Mouse (Mus musculus) retina, embryonic 14.5 days (tissue): ENCODE results near the gene Por.

Experiments used
- DNase-seq: peaks from one replicate; pipeline ENCODE4 v3.0.0-alpha.2; 2015; ENCODE audit warnings: low spot score

Por gene

DNA sequence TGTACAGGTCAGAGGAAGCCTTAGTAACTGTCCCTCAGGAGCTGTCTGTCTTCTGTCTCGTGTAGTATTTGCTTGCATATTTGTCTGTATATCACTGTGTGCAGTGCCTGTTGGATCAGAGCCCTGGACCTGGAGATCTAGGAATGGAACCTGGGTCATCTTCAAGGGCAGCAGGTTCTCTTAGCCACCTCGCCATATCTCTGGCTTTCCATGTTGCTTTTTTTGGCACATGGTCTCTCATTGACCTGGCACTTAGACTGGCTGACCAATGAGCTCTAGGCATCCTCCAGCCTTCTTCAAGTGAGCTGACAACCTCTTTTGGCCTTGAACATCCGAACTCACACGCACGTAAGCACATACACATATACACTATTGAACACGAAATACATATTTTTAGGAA lies 32.4 kb downstream of the Por start:
- no peak for DNase-seq

DNA sequence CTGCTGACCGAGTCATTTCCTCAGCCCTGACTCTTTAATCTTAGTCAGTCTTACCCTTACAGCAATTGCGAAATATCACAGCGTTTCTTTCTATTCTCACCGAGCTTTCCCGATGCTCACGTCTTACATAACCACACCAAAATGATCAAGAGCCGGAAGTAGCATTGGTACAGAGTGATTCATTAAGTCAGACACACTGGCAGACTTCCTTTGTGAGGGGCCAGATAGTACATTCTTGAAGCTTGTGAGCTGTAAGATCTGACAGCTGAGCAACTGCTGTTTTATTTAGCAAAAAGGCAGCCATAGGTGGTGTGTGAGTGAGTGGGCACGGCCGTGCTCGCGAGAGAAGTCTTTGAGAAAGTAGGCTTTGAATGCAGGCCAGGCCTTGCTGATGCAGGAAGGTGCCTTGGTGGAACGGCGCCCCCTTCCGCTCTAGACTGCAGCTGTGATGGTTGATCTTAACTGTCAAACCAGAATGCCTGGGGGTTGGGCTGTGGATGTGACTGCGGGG lies 32.9 kb downstream of the Por start:
- no peak for DNase-seq

- DNase-seq: no peak
Measured at GRCm38 (mm10) chr5:135703431-135703830, 33.6 kb downstream of the Por start.

- DNase-seq: no peak
Measured at GRCm38 (mm10) chr5:135705383-135705782, 35.5 kb downstream of the Por start.

GRCm38 (mm10) chr5:135707039-135707438 lies 37.2 kb downstream of the Por start:
- no peak for DNase-seq

DNA sequence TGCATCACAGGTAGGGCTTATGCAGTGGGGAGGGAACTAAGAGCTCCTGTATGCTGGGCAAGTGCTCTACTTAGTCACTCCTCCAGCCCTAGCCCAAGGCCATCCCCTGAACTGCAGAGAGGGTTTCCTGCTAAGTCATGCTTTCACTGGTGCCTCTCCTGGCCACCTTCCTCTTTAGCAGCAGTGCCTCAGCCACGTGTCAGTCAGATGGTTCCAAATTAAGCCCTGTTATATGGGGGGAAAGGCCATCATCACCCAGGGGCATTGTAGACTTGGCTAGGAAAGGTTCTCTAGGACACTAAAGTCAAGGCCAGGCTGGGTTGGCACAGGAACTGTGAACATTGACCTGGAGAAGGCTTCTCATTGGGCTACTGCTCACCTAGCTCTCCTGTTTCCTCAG lies 38.0 kb downstream of the Por start:
- DNase-seq: no peak

DNA sequence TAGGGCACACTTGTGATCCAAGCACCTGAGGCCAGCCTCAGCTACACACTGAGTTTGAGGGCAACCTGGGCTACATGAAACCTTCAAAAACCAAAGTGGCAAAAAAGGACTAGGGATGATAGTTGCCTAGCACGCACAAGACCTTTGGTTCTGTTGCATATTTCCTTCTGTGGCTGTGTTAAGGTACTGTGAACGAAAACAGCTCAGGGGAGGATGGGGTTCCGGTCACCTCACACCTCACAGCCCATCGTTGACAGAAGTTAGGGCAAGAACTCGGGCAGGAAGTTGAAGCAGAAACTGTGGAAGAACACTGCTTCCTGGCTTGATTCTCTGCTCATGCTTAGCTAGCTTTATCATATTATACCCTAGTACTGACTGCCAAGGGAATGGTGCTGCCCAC lies 39.9 kb downstream of the Por start:
- no peak for DNase-seq

DNA sequence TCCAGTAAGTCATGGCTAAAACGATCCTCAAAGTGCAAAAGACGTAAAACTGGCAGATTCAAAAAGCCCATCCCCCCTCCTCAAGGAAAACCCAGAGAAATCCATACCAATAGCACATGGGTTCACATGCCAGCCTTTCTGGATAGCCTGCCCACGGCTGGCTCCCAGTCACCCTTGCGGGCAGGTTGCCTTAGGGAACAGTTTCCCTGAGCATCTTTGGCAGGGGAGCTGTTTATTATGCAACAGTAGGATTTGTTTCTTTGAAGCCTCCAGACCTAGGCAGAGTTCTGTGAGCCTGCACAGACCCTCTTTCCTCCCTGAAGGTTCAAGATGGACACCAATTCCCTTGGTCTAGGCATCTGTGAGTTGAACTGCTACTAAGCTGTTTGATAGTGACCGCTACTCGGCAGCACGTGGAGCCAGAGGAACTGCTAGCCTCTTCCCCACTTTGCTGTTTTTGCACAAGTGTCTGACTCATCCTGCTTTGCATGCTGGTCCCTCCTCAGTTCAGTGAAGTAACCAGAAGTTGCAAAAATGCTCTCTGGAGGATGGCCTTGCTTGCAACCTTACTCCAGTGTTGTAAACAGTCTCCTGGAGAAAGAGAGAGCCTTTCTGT lies 40.9 kb downstream of the Por start:
- DNase-seq: no peak

- DNase-seq: no peak
Measured at GRCm38 (mm10) chr5:135711582-135712355, 41.9 kb downstream of the Por start.

GRCm38 (mm10) chr5:135712803-135713202 lies 43.0 kb downstream of the Por start:
- no peak for DNase-seq

DNA sequence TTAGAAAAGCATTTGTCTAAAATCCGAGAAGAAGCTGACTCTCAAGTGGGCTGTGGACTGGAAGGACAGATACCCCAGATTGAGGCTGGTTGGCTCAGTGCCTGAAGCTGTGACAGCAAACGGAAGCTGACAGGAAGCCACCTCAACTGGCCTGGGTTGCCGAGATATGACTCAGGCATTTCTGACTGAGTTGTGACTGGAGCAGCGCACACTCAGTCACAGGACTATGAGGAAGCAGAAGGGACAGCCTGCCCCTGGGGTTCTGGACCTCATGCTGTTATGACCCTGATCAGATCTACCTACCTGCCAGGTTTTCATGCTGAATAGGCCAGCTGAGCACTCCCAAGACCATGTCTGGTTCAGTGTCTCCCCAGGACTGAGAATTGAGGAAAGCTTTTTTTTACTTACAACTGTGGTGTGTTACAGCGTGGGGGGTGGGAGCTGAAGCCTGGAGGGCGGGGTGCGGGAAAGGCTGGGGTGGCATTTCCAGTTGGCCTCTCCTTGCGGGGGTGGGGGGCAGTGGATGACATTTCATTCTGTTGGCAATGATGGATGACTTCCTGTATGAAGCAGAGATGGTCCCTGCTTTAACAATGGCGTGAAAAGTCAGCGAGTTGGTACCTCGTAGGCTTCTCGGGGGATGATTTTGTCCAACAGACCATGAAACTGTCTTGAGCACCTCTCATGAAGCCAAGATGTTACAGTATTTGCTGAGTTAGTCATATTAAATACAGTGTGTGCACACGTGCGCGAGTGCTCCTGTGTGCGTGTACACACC lies 43.8 kb downstream of the Por start:
- DNase-seq: no peak

DNA sequence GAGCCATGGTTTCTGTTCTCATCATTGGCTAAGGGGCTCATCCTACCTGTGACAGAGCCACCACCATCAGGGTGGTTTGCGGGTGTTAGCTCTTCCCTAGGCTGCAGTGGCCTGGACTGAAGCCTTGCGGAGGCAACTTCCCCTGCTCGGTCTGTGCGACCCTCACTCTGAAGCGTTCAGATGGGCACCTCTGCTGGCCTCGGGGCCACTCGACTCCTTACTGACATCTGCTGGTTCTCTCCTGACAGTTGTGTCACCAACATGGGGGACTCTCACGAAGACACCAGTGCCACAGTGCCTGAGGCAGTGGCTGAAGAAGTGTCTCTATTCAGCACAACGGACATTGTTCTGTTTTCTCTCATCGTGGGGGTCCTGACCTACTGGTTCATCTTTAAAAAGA lies 45.8 kb downstream of the Por start:
- DNase-seq: peak; percentile 47

- no peak for DNase-seq
Measured at GRCm38 (mm10) chr5:135719586-135720120, 49.8 kb downstream of the Por start.

DNA sequence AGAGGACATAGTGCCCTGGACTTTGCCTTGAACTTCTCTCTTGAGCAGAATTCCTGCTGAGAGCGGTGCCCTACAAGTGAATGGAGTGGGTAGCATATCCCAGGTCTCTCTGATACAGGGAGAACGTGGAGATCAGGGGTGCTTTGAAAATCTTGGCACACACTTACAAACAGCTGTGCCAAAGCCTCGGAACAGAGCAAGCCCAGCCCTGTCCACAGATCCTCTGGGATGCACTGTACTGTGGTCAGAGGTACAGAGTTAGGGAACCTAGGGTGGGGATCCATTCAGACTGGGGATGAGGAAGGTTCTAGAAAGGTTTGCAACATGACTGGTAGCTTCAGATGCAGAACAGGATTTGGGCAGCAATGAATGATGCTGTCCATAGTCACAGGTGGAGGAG lies 50.3 kb downstream of the Por start:
- no peak for DNase-seq

GRCm38 (mm10) chr5:135721076-135721475 lies 51.2 kb downstream of the Por start:
- DNase-seq: no peak

GRCm38 (mm10) chr5:135722121-135722520 lies 52.3 kb downstream of the Por start:
- DNase-seq: no peak

DNA sequence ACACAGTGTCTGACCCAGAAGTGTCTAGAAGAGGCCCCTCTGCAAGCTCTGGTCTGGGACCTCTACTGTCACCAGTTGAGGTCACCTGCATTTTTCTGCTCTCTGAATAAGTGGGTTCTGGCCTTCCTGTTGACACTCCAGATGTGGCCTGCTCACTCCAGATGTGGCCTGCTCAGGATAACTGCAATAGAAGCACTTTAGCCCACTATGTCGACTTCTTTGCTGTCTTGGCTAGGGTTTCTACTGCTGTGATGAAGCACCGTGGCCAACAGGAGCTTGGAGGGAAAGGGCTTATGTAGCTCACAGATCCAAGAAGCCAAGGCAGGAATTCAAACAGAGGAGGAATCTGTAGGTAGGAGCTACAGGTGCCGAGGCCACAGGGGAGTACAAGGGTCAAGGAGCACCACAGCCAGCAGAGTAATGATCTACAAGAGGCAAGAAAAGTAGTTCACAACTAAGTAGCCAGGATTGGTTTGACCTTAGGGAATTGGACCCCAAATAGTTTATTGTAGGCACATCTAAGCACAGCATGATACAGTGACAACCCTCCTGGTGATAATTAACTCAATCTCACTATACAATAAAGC lies 53.4 kb downstream of the Por start:
- DNase-seq: no peak

DNA sequence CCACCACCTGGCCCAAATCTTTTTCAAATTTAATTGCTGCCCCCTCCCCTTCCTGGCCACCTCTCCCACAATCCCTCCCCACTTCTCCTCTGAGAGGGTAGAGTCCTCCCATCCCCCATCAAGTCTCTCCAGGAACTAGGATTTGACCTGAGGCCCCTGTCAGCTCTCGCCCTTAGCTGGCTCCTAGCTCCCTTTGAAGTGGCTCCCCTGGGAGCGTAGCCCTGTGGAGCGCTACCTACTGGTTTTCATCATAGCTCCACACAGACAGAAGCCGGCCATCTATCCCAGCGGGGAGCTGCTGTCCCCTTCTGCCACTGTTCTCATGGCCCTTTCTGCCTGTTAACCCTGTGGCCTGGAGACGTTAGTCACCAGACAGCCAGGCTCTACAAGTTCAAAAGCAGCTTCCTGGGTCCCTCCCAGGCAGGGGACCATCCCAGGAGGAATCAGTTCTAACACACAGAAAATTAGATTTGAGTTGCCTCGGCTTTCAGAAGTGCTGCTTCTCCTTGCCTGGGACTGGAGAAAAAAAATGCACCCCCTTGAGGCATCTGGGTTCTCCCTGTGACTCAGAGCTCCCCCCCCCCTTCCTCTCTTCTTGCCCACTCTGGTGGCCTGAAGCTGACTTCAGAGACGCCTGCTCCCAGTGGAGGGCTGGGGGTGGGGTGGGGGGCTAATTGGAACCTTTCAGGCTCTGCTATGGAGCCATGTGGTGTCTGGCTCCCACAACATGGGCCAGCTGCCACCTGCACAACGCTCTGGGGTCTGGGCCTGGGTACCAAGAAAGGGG lies 54.9 kb downstream of the Por start:
- peak; percentile 60 for DNase-seq

- peak; percentile 63 for DNase-seq
Measured at GRCm38 (mm10) chr5:135725391-135725841, 55.6 kb downstream of the Por start.

GRCm38 (mm10) chr5:135725991-135726390 lies 56.2 kb downstream of the Por start:
- no peak for DNase-seq

GRCm38 (mm10) chr5:135726641-135727346 lies 57.0 kb downstream of the Por start:
- DNase-seq: no peak
